Mouse (Mus musculus) heart, adult 2 months (tissue): ENCODE results near the gene Dnah10. TPM values are rescaled to one million over a fixed set of nuclear protein-coding genes. Genes with fewer than 3 reads are reported as not detected.
A peak's percentile ranks its signal among the peaks of the same experiment; 100 is the strongest.

Source experiments
- DNase-seq, 2 experiments: peaks; one replicate each; pipeline ENCODE4 v3.0.0; 2021
- H3K27ac ChIP-seq: fragments of 200-600 bp; 2 replicates; pipeline ENCODE4 v1.8.1; 2022
- H3K27me3 ChIP-seq: fragments of 200-500 bp; 2 replicates; pipeline ENCODE4 v1.6.1; 2012; ENCODE audit warnings: mild to moderate bottlenecking, low read length, inconsistent platforms, mixed read lengths; ENCODE audit not compliant: control insufficient read depth, insufficient read depth
- H3K36me3 ChIP-seq: fragments of 200-500 bp; 2 replicates; pipeline ENCODE4 v1.6.1; 2012; ENCODE audit warnings: low read length, inconsistent platforms; ENCODE audit not compliant: control insufficient read depth, insufficient read depth
- H3K4me1 ChIP-seq: fragments of 200-500 bp; 2 replicates; pipeline ENCODE4 v1.6.1; 2011; ENCODE audit warnings: low read length; ENCODE audit not compliant: control insufficient read depth, insufficient read depth
- H3K4me3 ChIP-seq: fragments of 200-600 bp; 2 replicates; pipeline ENCODE4 v1.8.1; 2022
- H3K79me2 ChIP-seq: fragments of 200-500 bp; replicated peaks from 2 replicates; pipeline ENCODE4 v1.6.1; 2012; ENCODE audit warnings: mild to moderate bottlenecking, inconsistent platforms, low read length, moderate library complexity, mixed read lengths; ENCODE audit not compliant: control insufficient read depth, insufficient read depth
- H3K9ac ChIP-seq: fragments of 200-500 bp; 2 replicates; pipeline ENCODE4 v1.6.1; 2012; ENCODE audit warnings: low read depth, mild to moderate bottlenecking, control low read depth, inconsistent platforms, low read length, mixed read lengths
- CTCF ChIP-seq: fragments of 200-600 bp; IDR thresholded peaks from 2 replicates; pipeline ENCODE4 v1.8.1; 2022; ENCODE audit warnings: antibody characterized with exemption, mild to moderate bottlenecking, moderate library complexity
- EP300 ChIP-seq: fragments of 200-500 bp; IDR thresholded peaks from 2 replicates; pipeline ENCODE4 v1.6.1; 2011; ENCODE audit warnings: low read depth, low read length, control low read depth; ENCODE audit not compliant: insufficient read depth
- POLR2A ChIP-seq: fragments of 200-500 bp; IDR thresholded peaks from 2 replicates; pipeline ENCODE4 v1.6.1; 2011; ENCODE audit warnings: mild to moderate bottlenecking, low read depth, low read length, control low read depth; ENCODE audit not compliant: insufficient read depth
- WGBS: fragments of 180-500 bp; shearing (Covaris S2); methylation state at CpG from one replicate; pipeline ENCODE4 v1.1.7; 2018; 5-methylcytosine and 5-hydroxymethylcytosine counted together
- intact Hi-C: fragments of 180-260 bp; cut with DNase I; formaldehyde crosslinking; loops from one replicate; pipeline ENCODE4 v1.15.1; 2025
- polyA plus RNA-seq: library from polyadenylated mRNA; depleted of rRNA; stranded (reverse); fragments of >200 nt; gene quantifications from 2 replicates; pipeline ENCODE4 v1.2.3, GENCODE M21; 2012
- total RNA-seq, 2 experiments: library from RNA; stranded (reverse); gene quantifications; 2 replicates each; pipeline ENCODE4 v1.2.3; 2021

Gene Dnah10
- total and polyA plus RNA-seq, 3 experiments: 0.02 to 0.27 (median 0.10) TPM

- Histone ChIP-seq H3K27me3 (no peaks in the 10 kb centered on the region), H3K4me3 (no peak overlapping the region), H3K79me2 (no peaks in the 10 kb centered on the region), H3K36me3 (no peaks in the 10 kb centered on the region), H3K9ac (no peak overlapping the region), H3K4me1 (no peaks in the 10 kb centered on the region), H3K27ac (no peak overlapping the region)
- no peak for DNase-seq
- intact Hi-C loops: no loop called here
- TF ChIP-seq CTCF (no peak), POLR2A (no peak), EP300 (no peak)
- 78% methylated on average over 3 of the region's 3 CpGs for WGBS
These were observed 124.1 kb downstream of the Dnah10 start for GRCm38 (mm10) chr5:124848994-124849393.

GRCm38 (mm10) chr5:124851572-124851971 lies 126.7 kb downstream of the Dnah10 start:
- H3K4me1 ChIP-seq: no peaks in the 10 kb centered on the region
- H3K9ac ChIP-seq: no peak overlapping the region
- no peak for TF ChIP-seq CTCF
- no peak for TF ChIP-seq POLR2A
- TF ChIP-seq EP300: no peak
- H3K79me2 ChIP-seq: no peaks in the 10 kb centered on the region
- H3K36me3 ChIP-seq: no peaks in the 10 kb centered on the region
- intact Hi-C loops: no loop called here
- no peak for DNase-seq
- WGBS: 66% methylated on average over 4 of the region's 4 CpGs
- H3K27ac ChIP-seq: no peak overlapping the region
- no peaks in the 10 kb centered on the region for H3K27me3 ChIP-seq
- no peak overlapping the region for H3K4me3 ChIP-seq

- no peak for TF ChIP-seq EP300
- TF ChIP-seq POLR2A: no peak
- no peak for TF ChIP-seq CTCF
- WGBS: 30% methylated on average over 2 of the region's 2 CpGs
- no peak for DNase-seq
- intact Hi-C loops: no loop called here
- H3K79me2 ChIP-seq: no peaks in the 10 kb centered on the region
- no peaks in the 10 kb centered on the region for H3K36me3 ChIP-seq
- no peaks in the 10 kb centered on the region for H3K27me3 ChIP-seq
- H3K9ac ChIP-seq: no peak overlapping the region
- no peak overlapping the region for H3K27ac ChIP-seq
- H3K4me3 ChIP-seq: no peak overlapping the region
- no peaks in the 10 kb centered on the region for H3K4me1 ChIP-seq
These were observed 127.4 kb downstream of the Dnah10 start for GRCm38 (mm10) chr5:124852294-124852693.

GRCm38 (mm10) chr5:124853079-124853478 lies 128.2 kb downstream of the Dnah10 start:
- no peaks in the 10 kb centered on the region for H3K4me1 ChIP-seq
- no peak for DNase-seq
- H3K79me2 ChIP-seq: no peaks in the 10 kb centered on the region
- H3K4me3 ChIP-seq: no peak overlapping the region
- H3K9ac ChIP-seq: no peak overlapping the region
- H3K27ac ChIP-seq: no peak overlapping the region
- intact Hi-C loops: no loop called here
- no peaks in the 10 kb centered on the region for H3K36me3 ChIP-seq
- 77% methylated on average over 2 of the region's 2 CpGs for WGBS
- TF ChIP-seq POLR2A: no peak
- no peak for TF ChIP-seq EP300
- TF ChIP-seq CTCF: no peak
- H3K27me3 ChIP-seq: no peaks in the 10 kb centered on the region

- Histone ChIP-seq H3K36me3 (no peaks in the 10 kb centered on the region), H3K79me2 (no peaks in the 10 kb centered on the region), H3K27ac (no peak overlapping the region), H3K4me3 (no peak overlapping the region), H3K27me3 (no peaks in the 10 kb centered on the region), H3K4me1 (no peaks in the 10 kb centered on the region), H3K9ac (no peak overlapping the region)
- DNase-seq: no peak
- TF ChIP-seq CTCF (no peak), POLR2A (no peak), EP300 (no peak)
- WGBS: 86% methylated on average over 4 of the region's 4 CpGs
- intact Hi-C loops: no loop called here
These were observed 129.3 kb downstream of the Dnah10 start for GRCm38 (mm10) chr5:124854202-124854601.

- peaks cover 2% of the 10 kb centered on the region for H3K79me2 ChIP-seq
- 13% methylated on average over 5 of the region's 5 CpGs for WGBS
- peaks cover 2% of the 10 kb centered on the region; the same call in 1 of the 2 replicates for H3K36me3 ChIP-seq
- intact Hi-C loops: loop anchor here (5.0 to 10.0 kb wide), 2 partner anchors 433 to 615 kb away; partner anchors contain the start of genes Aacs and Sbno1
- peaks cover 2% of the 10 kb centered on the region; the same call in 1 of the 2 replicates for H3K27me3 ChIP-seq
- H3K4me3 ChIP-seq: no peak overlapping the region
- no peak overlapping the region for H3K9ac ChIP-seq
- H3K4me1 ChIP-seq: peaks cover 1% of the 10 kb centered on the region; the same call in 1 of the 2 replicates
- H3K27ac ChIP-seq: no peak overlapping the region
- TF ChIP-seq POLR2A: no peak
- TF ChIP-seq CTCF: peak; percentile 65
- no peak for DNase-seq
These were observed 135.1 kb downstream of the Dnah10 start for GRCm38 (mm10) chr5:124860013-124860412.
